Mouse (Mus musculus) heart, embryonic 11.5 days (tissue): ENCODE measurements at regions not wholly inside any gene's neighbourhood (a gene's known extent, or its start where the extent isn't known, plus 50 kb on each side); places are given as distances from the start of the nearest gene placed in this dataset.

Source experiments
- ATAC-seq: fragments of 200-750 bp; cut with Nextera tagmentation; replicated peaks from 2 replicates; pipeline ENCODE4 v1.8.0; 2017; ENCODE audit warnings: moderate library complexity; ENCODE audit not compliant: insufficient number of reproducible peaks, low FRiP score, low TSS enrichment
- H3K27ac ChIP-seq: fragments of 300-500 bp; sonication (generic); 2 replicates; pipeline ENCODE4 v1.5.1; 2014; ENCODE audit warnings: mild to moderate bottlenecking, low read depth, low read length
- H3K27me3 ChIP-seq: fragments of 300-500 bp; sonication (generic); 2 replicates; pipeline ENCODE4 v1.6.1; 2014; ENCODE audit warnings: mild to moderate bottlenecking, low read length, mixed read lengths; ENCODE audit not compliant: control insufficient read depth, insufficient read depth
- H3K36me3 ChIP-seq: fragments of 300-500 bp; sonication (generic); 2 replicates; pipeline ENCODE4 v1.6.1; 2014; ENCODE audit warnings: mild to moderate bottlenecking, low read length, moderate library complexity, mixed read lengths; ENCODE audit not compliant: control insufficient read depth, insufficient read depth
- H3K4me1 ChIP-seq: fragments of 300-500 bp; sonication (generic); 2 replicates; pipeline ENCODE4 v1.6.1; 2014; ENCODE audit warnings: low read length; ENCODE audit not compliant: control insufficient read depth, insufficient read depth
- H3K4me2 ChIP-seq: fragments of 300-500 bp; sonication (generic); 2 replicates; pipeline ENCODE4 v1.6.1; 2014; ENCODE audit warnings: mild to moderate bottlenecking, moderate library complexity
- H3K4me3 ChIP-seq: fragments of 300-500 bp; sonication (generic); 2 replicates; pipeline ENCODE4 v1.5.1; 2014; ENCODE audit warnings: low read depth, low read length
- H3K9ac ChIP-seq: fragments of 300-500 bp; sonication (generic); 2 replicates; pipeline ENCODE4 v1.6.1; 2014; ENCODE audit warnings: mild to moderate bottlenecking, low read depth, low read length, moderate library complexity
- H3K9me3 ChIP-seq: fragments of 300-500 bp; sonication (generic); replicated peaks from 2 replicates; pipeline ENCODE4 v1.6.1; 2016; ENCODE audit warnings: low read length; ENCODE audit not compliant: control insufficient read depth
- WGBS: fragments of 180-500 bp; shearing (Covaris S2); extraction: QIAGEN DNeasy Blood & Tissue Kit; methylation state at CpG from one replicate; pipeline ENCODE4 v1.1.7; 2014; ENCODE audit not compliant: insufficient replicate concordance; 5-methylcytosine and 5-hydroxymethylcytosine counted together

DNA sequence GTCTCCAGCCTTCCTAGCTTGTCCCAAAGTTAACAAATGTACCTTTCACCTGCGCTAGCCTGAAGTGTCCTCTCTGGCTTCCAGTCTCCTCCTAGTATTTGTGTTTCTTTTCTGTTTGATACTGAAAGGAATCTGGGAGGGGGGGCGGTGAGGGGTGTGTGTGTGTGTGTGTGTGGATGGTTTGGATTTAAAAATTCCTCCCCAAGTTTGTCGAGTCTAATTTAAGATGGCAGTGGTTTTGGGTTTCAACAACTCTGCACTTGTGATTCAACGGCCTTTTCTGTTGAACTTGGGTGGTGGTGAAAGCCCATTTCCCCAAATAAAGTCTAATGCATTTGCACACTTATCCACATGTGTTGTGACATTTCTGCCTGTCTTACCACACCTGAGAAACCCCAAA, 64.4 kb upstream of the Habp2 start:
- Histone ChIP-seq H3K27me3 (no peaks in the 10 kb centered on the region), H3K9me3 (no peaks in the 10 kb centered on the region), H3K27ac (no peak overlapping the region), H3K36me3 (no peaks in the 10 kb centered on the region), H3K4me1 (no peaks in the 10 kb centered on the region; the same call in 1 of the 2 replicates), H3K4me3 (no peak overlapping the region), H3K9ac (no peak overlapping the region), H3K4me2 (no peak overlapping the region)
- ATAC-seq, result no peak
- 71% methylated on average over 4 of the region's 4 CpGs for WGBS

DNA sequence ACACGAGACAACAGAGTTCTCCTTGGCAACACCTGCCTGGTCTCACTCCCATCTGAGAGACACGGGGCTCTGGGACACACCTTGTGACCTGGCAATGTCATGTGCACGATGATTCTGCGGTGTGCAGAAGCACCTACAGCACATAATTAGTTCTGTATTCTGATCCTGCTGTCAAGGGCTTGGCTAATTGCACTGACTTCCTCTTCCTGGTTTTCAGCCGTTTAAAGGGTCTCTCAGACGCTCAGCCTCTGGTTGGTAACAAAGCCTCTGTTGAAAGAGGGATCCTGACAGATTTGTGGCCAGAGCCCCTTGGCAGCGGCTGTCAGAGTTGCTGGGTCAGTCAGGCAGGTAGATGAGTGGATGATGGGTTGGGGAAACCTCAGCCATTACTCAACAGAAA, 61.9 kb upstream of the Habp2 start:
- H3K27ac ChIP-seq, result no peak overlapping the region
- H3K4me1 ChIP-seq, result no peaks in the 10 kb centered on the region; the same call in 1 of the 2 replicates
- ATAC-seq, result no peak
- H3K27me3 ChIP-seq, result no peaks in the 10 kb centered on the region
- H3K4me3 ChIP-seq, result no peak overlapping the region
- no peaks in the 10 kb centered on the region for H3K9me3 ChIP-seq
- H3K9ac ChIP-seq, result no peak overlapping the region
- 52% methylated on average over 7 of the region's 7 CpGs for WGBS
- no peak overlapping the region for H3K4me2 ChIP-seq
- no peaks in the 10 kb centered on the region for H3K36me3 ChIP-seq

DNA sequence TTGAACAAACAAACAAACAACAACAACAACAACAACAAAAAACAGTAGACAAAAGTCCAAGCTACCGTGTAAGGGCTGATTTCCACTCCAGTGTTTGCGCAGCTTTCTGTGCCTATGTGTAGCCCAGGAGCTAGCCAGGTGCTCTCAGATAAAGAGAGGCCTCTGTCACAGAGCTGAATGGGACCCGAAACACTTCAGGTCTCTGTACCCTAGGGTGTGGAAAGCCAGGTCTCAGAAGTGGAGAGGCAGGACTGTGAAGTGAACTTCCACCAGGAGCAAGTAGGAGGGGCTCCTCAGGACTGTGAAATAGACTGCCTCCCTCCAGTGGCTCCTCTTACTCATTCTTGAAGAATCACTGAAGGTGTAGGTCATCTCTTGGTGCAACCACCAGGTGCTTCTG, 61.4 kb upstream of the Habp2 start:
- H3K4me1 ChIP-seq, result no peaks in the 10 kb centered on the region; the same call in 1 of the 2 replicates
- no peak overlapping the region for H3K9ac ChIP-seq
- no peaks in the 10 kb centered on the region for H3K9me3 ChIP-seq
- no peak overlapping the region for H3K4me3 ChIP-seq
- no peaks in the 10 kb centered on the region for H3K27me3 ChIP-seq
- ATAC-seq, result no peak
- no peak overlapping the region for H3K27ac ChIP-seq
- H3K36me3 ChIP-seq, result no peaks in the 10 kb centered on the region
- 75% methylated on average over 3 of the region's 3 CpGs for WGBS
- H3K4me2 ChIP-seq, result no peak overlapping the region

DNA sequence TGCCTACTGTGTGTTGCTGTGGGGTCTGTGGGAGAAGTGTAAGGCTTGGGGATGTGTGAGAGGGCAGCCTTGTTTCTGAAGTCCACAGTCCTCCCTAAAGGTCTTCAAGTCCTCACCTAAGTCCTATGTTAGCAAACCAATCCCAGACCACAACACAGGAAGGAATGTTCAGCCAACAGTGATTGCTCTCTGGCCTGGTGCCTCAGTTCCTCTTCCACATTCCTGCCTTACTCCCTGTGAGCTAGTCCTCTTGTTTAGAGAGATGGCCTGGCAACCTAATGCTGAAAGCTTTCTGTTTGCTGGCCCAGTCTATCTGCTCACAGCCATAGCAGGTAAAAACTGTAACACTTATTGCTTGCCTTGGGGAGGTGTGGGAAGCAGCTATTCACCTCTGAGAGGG, 58.4 kb upstream of the Habp2 start:
- H3K36me3 ChIP-seq, result no peaks in the 10 kb centered on the region
- no peak overlapping the region for H3K4me2 ChIP-seq
- peaks cover 6% of the 10 kb centered on the region; the same call in 1 of the 2 replicates for H3K9me3 ChIP-seq
- H3K27ac ChIP-seq, result no peak overlapping the region
- no peaks in the 10 kb centered on the region for H3K27me3 ChIP-seq
- no peak overlapping the region for H3K4me3 ChIP-seq
- no peak for ATAC-seq
- H3K9ac ChIP-seq, result no peak overlapping the region
- no peaks in the 10 kb centered on the region; the same call in 1 of the 2 replicates for H3K4me1 ChIP-seq

DNA sequence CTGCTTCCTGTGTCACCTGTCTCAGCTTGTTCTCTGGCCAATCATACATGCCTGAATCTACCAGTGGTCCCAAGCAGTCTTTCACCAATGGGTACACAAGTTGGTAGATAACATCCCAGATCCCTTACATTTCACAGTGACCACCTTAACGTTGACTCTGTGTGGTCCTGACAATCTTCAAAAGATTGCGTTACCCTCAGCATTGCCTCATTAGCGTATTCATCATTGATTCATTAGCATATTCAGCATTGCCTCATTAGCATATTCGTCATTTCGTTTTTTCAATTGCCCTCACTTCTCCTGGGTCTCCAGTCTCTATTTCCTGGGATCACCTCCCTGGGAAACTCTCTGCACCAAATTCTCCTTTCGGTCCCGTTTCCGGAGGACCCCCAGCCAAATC, 55.5 kb upstream of the Habp2 start:
- Histone ChIP-seq H3K36me3 (no peaks in the 10 kb centered on the region), H3K9me3 (peaks cover 6% of the 10 kb centered on the region; the same call in 1 of the 2 replicates), H3K27ac (no peak overlapping the region; the same call in 1 of the 2 replicates), H3K4me3 (no peak overlapping the region), H3K9ac (no peak overlapping the region), H3K4me2 (no peak overlapping the region), H3K4me1 (no peaks in the 10 kb centered on the region; the same call in 1 of the 2 replicates), H3K27me3 (no peaks in the 10 kb centered on the region)
- WGBS, result 75% methylated on average over 8 of the region's 8 CpGs
- no peak for ATAC-seq

DNA sequence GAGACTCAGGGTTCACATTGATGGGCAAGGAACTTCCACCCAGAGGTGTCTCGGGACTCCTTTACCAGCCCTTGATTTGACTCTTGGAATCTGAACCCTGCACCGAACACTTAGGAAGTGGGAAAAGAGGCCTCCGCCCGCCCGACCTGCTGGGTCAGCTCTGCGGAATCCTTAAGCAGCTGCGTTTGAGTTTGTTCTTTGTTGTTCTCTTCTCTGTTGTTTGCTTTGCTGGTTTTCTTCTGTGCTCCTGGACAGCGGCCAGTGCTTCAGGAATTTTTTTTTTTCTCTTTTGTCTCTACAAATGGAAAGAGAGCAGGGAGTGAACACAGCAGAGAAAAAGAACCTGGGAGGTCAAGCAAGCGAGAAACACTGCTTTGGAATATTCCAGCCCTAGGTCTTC, 55.1 kb upstream of the Habp2 start:
- Histone ChIP-seq H3K9me3 (peaks cover 6% of the 10 kb centered on the region; the same call in 1 of the 2 replicates), H3K27ac (no peak overlapping the region; the same call in 1 of the 2 replicates)
- no peak for ATAC-seq

DNA sequence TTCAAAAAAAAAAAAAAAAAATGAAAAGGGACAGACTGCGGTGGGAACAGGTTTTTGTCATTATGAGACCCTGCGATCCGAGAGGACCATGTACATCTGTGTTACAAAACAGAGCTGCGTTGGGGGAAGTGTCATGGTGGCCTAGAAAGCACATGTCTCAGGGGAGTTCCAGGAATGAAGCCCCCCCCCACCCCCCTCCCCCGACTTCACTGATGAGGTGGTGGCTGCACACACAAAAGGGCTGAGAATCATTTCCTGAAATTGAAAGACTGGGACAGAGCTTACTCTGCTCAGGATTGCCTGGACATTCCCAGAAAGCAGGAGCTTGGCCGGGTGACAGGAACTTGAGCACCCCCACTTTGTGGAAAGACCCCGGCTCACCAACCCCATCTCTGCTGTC, 54.7 kb upstream of the Habp2 start:
- 75% methylated on average over 7 of the region's 7 CpGs for WGBS
- Histone ChIP-seq H3K27me3 (no peaks in the 10 kb centered on the region), H3K4me3 (no peak overlapping the region), H3K9ac (no peak overlapping the region), H3K4me1 (no peaks in the 10 kb centered on the region; the same call in 1 of the 2 replicates), H3K9me3 (peaks cover 6% of the 10 kb centered on the region; the same call in 1 of the 2 replicates), H3K4me2 (no peak overlapping the region), H3K36me3 (no peaks in the 10 kb centered on the region), H3K27ac (no peak overlapping the region; the same call in 1 of the 2 replicates)
- ATAC-seq, result no peak

More for the DNA sequence above, 55.1 kb upstream of the Habp2 start:
- no peaks in the 10 kb centered on the region; the same call in 1 of the 2 replicates for H3K4me1 ChIP-seq
- no peak overlapping the region for H3K9ac ChIP-seq
- no peaks in the 10 kb centered on the region for H3K36me3 ChIP-seq
- H3K27me3 ChIP-seq, result no peaks in the 10 kb centered on the region
- WGBS, result 67% methylated on average over 9 of the region's 9 CpGs
- no peak overlapping the region for H3K4me2 ChIP-seq
- no peak overlapping the region for H3K4me3 ChIP-seq

DNA sequence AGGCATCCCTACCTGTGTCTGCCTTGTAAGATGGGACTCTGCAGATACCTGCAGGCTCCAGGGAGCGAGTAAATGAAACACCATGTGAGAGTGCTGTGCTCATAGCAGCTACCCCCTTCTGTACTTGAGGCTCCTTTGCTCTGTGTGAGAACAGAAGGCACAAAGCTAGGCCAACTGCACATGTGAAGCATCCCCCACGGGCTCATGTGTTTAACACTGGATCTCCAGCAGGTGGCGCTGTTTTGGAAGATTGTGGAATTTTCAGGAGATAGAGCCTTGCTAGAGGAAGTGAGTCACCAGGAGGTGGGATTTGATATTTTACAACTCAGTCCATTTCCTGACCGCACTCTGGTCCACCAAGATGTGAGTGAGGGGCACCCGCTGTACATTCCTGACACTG, 54.0 kb upstream of the Habp2 start:
- 90% methylated on average over 5 of the region's 5 CpGs for WGBS
- Histone ChIP-seq H3K4me3 (no peak overlapping the region), H3K9ac (no peak overlapping the region), H3K9me3 (peaks cover 6% of the 10 kb centered on the region; the same call in 1 of the 2 replicates), H3K4me1 (no peaks in the 10 kb centered on the region), H3K4me2 (no peak overlapping the region), H3K36me3 (no peaks in the 10 kb centered on the region), H3K27me3 (no peaks in the 10 kb centered on the region), H3K27ac (no peak overlapping the region)
- no peak for ATAC-seq

DNA sequence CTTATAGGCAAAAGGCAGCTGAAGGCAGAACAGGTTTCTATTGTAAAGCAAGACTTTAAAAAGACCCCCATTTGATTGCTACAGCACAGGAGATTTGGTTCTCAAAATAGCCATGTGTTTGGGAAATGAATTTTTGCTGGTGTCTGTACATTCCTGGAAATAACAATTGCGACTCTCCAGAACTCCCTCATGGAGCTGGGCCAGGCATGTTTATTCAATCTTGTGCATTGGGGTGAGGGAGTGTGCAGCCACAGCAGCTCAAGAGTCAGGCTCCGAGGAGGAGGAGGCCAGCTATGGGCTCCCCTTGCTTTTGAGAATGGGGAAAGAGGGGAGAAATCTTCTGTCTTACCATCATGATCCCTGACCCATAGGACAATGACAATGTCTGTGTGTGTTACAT, 51.9 kb upstream of the Habp2 start:
- Histone ChIP-seq H3K36me3 (no peaks in the 10 kb centered on the region), H3K9me3 (peaks cover 6% of the 10 kb centered on the region; the same call in 1 of the 2 replicates), H3K4me1 (no peaks in the 10 kb centered on the region), H3K27ac (no peak overlapping the region), H3K9ac (no peak overlapping the region), H3K27me3 (no peaks in the 10 kb centered on the region), H3K4me3 (no peak overlapping the region), H3K4me2 (no peak overlapping the region)
- ATAC-seq, result no peak
- WGBS, result 60% methylated on average over 2 of the region's 2 CpGs
